Mouse (Mus musculus): ENCODE results near the gene Ppp1r16b. TPM values are rescaled to one million over a fixed set of nuclear protein-coding genes. Genes with fewer than 3 reads are reported as not detected.

The Ppp1r16b gene
- total RNA-seq, 2 experiments from 2014 or later: 63.1 to 68.0 TPM

DNA sequence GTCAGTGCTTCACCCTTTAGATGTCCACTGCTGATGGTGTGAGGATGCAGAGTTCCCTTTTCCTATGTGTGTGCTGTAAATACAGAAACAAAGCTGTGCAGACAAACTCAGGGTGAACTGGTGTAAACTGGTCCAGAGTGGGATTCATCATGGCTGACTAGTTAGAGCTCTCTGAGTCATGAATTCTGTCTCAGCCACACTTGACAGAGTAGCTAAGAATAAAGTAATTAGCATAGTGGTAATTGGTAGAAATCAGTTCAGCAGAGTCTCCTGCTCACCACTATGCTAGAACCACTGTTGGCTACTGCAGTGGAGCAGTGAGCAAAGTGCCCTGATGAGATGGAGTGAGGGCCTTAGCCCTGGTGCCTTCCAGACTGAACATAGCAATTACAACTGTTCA, 150.5 kb downstream of the Ppp1r16b start:
- DNase-seq (ENCODE audit: low spot score in 2 of 2): no peak

Small RNA genes lying within 50 kb of the gene (microRNA-seq; reads per million reads assigned to microRNA genes)
- 0 reads per million in 2 experiments for gene Gm26141
- gene Mir3474: 3.5 to 8.0 reads per million in 2 experiments

Other genes starting within 250 kb of the Ppp1r16b start
- gene Adig, start 162.8 kb upstream of the Ppp1r16b start, total RNA-seq (2021): not detected
- gene Arhgap40, start 152.6 kb upstream of the Ppp1r16b start, total RNA-seq (2021): under 1 TPM in 1 of 2 experiments, not detected in 1; 0.38 TPM
- gene Slc32a1, start 54.6 kb upstream of the Ppp1r16b start, total RNA-seq (2021): 10 to 100 TPM; 60.0 to 68.6 TPM
- gene Actr5, start 40.5 kb upstream of the Ppp1r16b start, total RNA-seq (2021): 10 to 100 TPM; 10.3 to 11.9 TPM
- gene Fam83d, start 102.7 kb downstream of the Ppp1r16b start, total RNA-seq (2021): 1 to 10 TPM; 1.5 to 2.1 TPM
- 10 to 100 TPM; 21.6 to 21.7 TPM for gene Dhx35, start 129.4 kb downstream of the Ppp1r16b start, total RNA-seq (2021)

All from layer of hippocampus, postnatal 10 days (tissue).